In the genomic region with DNA sequence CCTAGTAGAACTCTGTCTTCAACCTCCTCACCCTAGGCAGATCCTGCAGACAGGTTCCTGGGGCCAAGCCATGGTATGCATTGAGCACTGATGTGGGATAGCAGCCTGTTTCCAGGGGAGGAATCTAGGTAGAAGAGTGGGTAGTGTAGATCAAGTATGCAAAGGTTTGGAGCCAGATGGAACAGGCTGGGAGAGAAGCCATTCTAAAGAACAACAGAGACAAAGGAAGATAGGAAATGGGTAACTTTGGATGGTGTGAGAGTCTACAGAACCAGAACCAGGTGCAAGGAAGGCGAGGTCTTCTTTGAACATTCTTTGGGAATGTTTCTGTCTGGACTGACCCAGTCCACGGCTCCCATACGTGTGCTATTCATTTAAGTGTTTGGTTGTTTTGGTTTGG, we compare ENCODE assay signal across 11 mouse cellular contexts. TPM values are rescaled to one million over a fixed set of nuclear protein-coding genes. Genes with fewer than 3 reads are reported as not detected.
DNase-seq lines count a peak whose midpoint lies in the region; ATAC-seq lines count a peak whose summit lies in the region.
"Had no signal": no experiment of that assay in that cellular context is flagged by ENCODE, and none has a peak within 500 bp of the region (broad histone marks: within the 10 kb centered on the region; RNA-seq: fewer than 3 reads in every experiment).

No protein-coding gene starts in this region.

- no peaks in the 10 kb centered on the region; the same call in 1 of the 2 replicates for H3K27me3 ChIP-seq in heart, embryonic 11.5 days (ENCODE audit: control insufficient read depth, insufficient read depth, low read length)
- no peaks in the 10 kb centered on the region for H3K27me3 ChIP-seq in megakaryocyte, embryonic 14.5 days (replicated peaks)
- no peaks in the 10 kb centered on the region for H3K27me3 ChIP-seq in liver, embryonic 12.5 days (replicated peaks)
- H3K27me3 ChIP-seq in stomach, embryonic 15.5 days (replicated peaks), result no peaks in the 10 kb centered on the region

- DNase-seq in heart, adult 8-10 months (ENCODE audit: low spot score), result no peak
- no peak for DNase-seq in cerebellum, adult 9-10 months
- no peak for DNase-seq in cerebellum, postnatal 10 days

- H3K36me3 ChIP-seq in heart, embryonic 11.5 days (ENCODE audit: control insufficient read depth, insufficient read depth, low read length), result peaks cover 5% of the 10 kb centered on the region; the same call in 1 of the 2 replicates
- peaks cover 50% of the 10 kb centered on the region for H3K36me3 ChIP-seq in megakaryocyte, embryonic 14.5 days (replicated peaks; ENCODE audit: low read length)
- peaks cover 14% of the 10 kb centered on the region for H3K36me3 ChIP-seq in liver, embryonic 12.5 days
- H3K36me3 ChIP-seq in stomach, embryonic 15.5 days, result peaks cover 8% of the 10 kb centered on the region

- H3K4me1 ChIP-seq in heart, embryonic 11.5 days (ENCODE audit: control insufficient read depth, insufficient read depth, low read length), result peaks cover 35% of the 10 kb centered on the region
- H3K4me1 ChIP-seq in megakaryocyte, embryonic 14.5 days, result peaks cover 92% of the 10 kb centered on the region
- H3K4me1 ChIP-seq in liver, embryonic 12.5 days, result peaks cover 85% of the 10 kb centered on the region
- peaks cover 12% of the 10 kb centered on the region; the same call in 1 of the 2 replicates for H3K4me1 ChIP-seq in stomach, embryonic 15.5 days

- H3K9ac ChIP-seq in heart, embryonic 11.5 days (ENCODE audit: low read depth, low read length), result no peak overlapping the region
- peak overlapping the region; percentile 88 for H3K9ac ChIP-seq in liver, embryonic 12.5 days
- no peak overlapping the region for H3K9ac ChIP-seq in stomach, embryonic 15.5 days

- no peak overlapping the region for H3K27ac ChIP-seq in heart, embryonic 11.5 days (ENCODE audit: low read depth, low read length)
- peak overlapping the region; percentile 88 for H3K27ac ChIP-seq in liver, embryonic 12.5 days
- H3K27ac ChIP-seq in stomach, embryonic 15.5 days, result no peak overlapping the region

- ATAC-seq in heart, embryonic 11.5 days (replicated peaks; ENCODE audit: insufficient number of reproducible peaks, low FRiP score, low TSS enrichment), result no peak
- ATAC-seq in megakaryocyte, adult 5-6 weeks (ENCODE audit: poor library complexity, severe bottlenecking), result no peak
- ATAC-seq in liver, embryonic 12.5 days, result no peak
- ATAC-seq in stomach, embryonic 15.5 days (ENCODE audit: insufficient read depth, low FRiP score, low read depth), result no peak

- peak overlapping the region; percentile 67; the same call in 1 of the 2 replicates for H3K4me2 ChIP-seq in heart, embryonic 11.5 days
- peak overlapping the region; percentile 93 for H3K4me2 ChIP-seq in liver, embryonic 12.5 days
- peak overlapping the region; percentile 79 for H3K4me2 ChIP-seq in stomach, embryonic 15.5 days

- no peaks in the 10 kb centered on the region for H3K9me3 ChIP-seq in heart, embryonic 11.5 days (replicated peaks; ENCODE audit: control insufficient read depth, low read length)
- H3K9me3 ChIP-seq in megakaryocyte, embryonic 14.5 days, result no peaks in the 10 kb centered on the region
- no peaks in the 10 kb centered on the region for H3K9me3 ChIP-seq in liver, embryonic 12.5 days (replicated peaks)
- H3K9me3 ChIP-seq in stomach, embryonic 15.5 days, result no peaks in the 10 kb centered on the region

- 72% methylated on average over 3 of the region's 3 CpGs for WGBS in heart, embryonic 11.5 days (ENCODE audit: insufficient replicate concordance)
- 72% methylated on average over 3 of the region's 3 CpGs for WGBS in liver, embryonic 12.5 days (ENCODE audit: insufficient replicate concordance)
- WGBS in stomach, embryonic 15.5 days, result 66% methylated on average over 3 of the region's 3 CpGs

- peak overlapping the region; percentile 88; the same call in 1 of the 2 replicates for H3K4me3 ChIP-seq in heart, embryonic 11.5 days (ENCODE audit: low read depth, low read length)
- peak overlapping the region; percentile 92 for H3K4me3 ChIP-seq in megakaryocyte, embryonic 14.5 days (replicated peaks)
- peak overlapping the region; percentile 86; the same call in 1 of the 2 replicates for H3K4me3 ChIP-seq in liver, embryonic 12.5 days
- H3K4me3 ChIP-seq in stomach, embryonic 15.5 days (replicated peaks), result no peak overlapping the region; the same call in 1 of the 2 replicates

RNA-seq across cellular contexts. Expression of a gene that starts 0.8 kb away (rescaled TPM):
- polyA plus RNA-seq in heart, embryonic 11.5 days (2014; fragmentation: Nextera tagmentation; extraction: Ambion mirVana), result 6.1 and 6.5 TPM in 2 replicates
- total RNA-seq in heart, adult 8-10 months (2022), result 1 to 10 TPM; 3.2 to 4.1 (median 3.4) TPM
- polyA plus RNA-seq in megakaryocyte, embryonic 14.5 days (2012; ENCODE audit: insufficient read depth, low replicate concordance), result 19.3 and 30.2 TPM in 2 replicates
- total RNA-seq in megakaryocyte, adult 5-6 weeks (2015), result 6.2 and 8.3 TPM in 2 replicates
- total RNA-seq in megakaryocyte, adult 5-6 weeks (2017), result 9.6 and 10.2 TPM in 2 replicates
- polyA plus RNA-seq in liver, embryonic 12.5 days (2016; fragmentation: Nextera tagmentation; extraction: Ambion mirVana), result 7.4 and 8.3 TPM in 2 replicates
- 11.8 and 13.5 TPM in 2 replicates for polyA plus RNA-seq in stomach, embryonic 15.5 days (2015; fragmentation: Nextera tagmentation; extraction: Ambion mirVana)

RNA-seq across cellular contexts. Expression of a gene that starts 11.9 kb away (rescaled TPM):
- 16.0 and 18.8 TPM in 2 replicates for polyA plus RNA-seq in heart, embryonic 11.5 days (2014; fragmentation: Nextera tagmentation; extraction: Ambion mirVana)
- 10 to 100 TPM; 22.2 to 27.6 (median 25.6) TPM for total RNA-seq in heart, adult 8-10 months (2022)
- 293 and 361 TPM in 2 replicates for polyA plus RNA-seq in megakaryocyte, embryonic 14.5 days (2012; ENCODE audit: insufficient read depth, low replicate concordance)
- 45.8 and 48.6 TPM in 2 replicates for total RNA-seq in megakaryocyte, adult 5-6 weeks (2015)
- 103 and 116 TPM in 2 replicates for total RNA-seq in megakaryocyte, adult 5-6 weeks (2017)
- 45.2 and 47.2 TPM in 2 replicates for polyA plus RNA-seq in liver, embryonic 12.5 days (2016; fragmentation: Nextera tagmentation; extraction: Ambion mirVana)
- polyA plus RNA-seq in stomach, embryonic 15.5 days (2015; fragmentation: Nextera tagmentation; extraction: Ambion mirVana), result 43.1 and 58.5 TPM in 2 replicates

RNA-seq across cellular contexts. Expression of a gene that starts 42.5 kb away (rescaled TPM):
- polyA plus RNA-seq in heart, embryonic 11.5 days (2014; fragmentation: Nextera tagmentation; extraction: Ambion mirVana), result 77.7 and 77.9 TPM in 2 replicates
- 100 to 1,000 TPM; 110 to 119 (median 113) TPM for total RNA-seq in heart, adult 8-10 months (2022)
- polyA plus RNA-seq in megakaryocyte, embryonic 14.5 days (2012; ENCODE audit: insufficient read depth, low replicate concordance), result 16.7 TPM in 1 of 2 replicates, not detected in the other
- total RNA-seq in megakaryocyte, adult 5-6 weeks (2015), result 14.4 and 21.8 TPM in 2 replicates
- 5.8 and 7.5 TPM in 2 replicates for total RNA-seq in megakaryocyte, adult 5-6 weeks (2017)
- polyA plus RNA-seq in liver, embryonic 12.5 days (2016; fragmentation: Nextera tagmentation; extraction: Ambion mirVana), result 24.0 and 30.1 TPM in 2 replicates
- 47.8 and 50.9 TPM in 2 replicates for polyA plus RNA-seq in stomach, embryonic 15.5 days (2015; fragmentation: Nextera tagmentation; extraction: Ambion mirVana)

RNA-seq across cellular contexts. Expression of a gene that starts 46.2 kb away (rescaled TPM):
- polyA plus RNA-seq in heart, embryonic 11.5 days (2014; fragmentation: Nextera tagmentation; extraction: Ambion mirVana), result 0.28 and 0.34 TPM in 2 replicates
- 1 to 10 TPM in 3 of 4 experiments, under 1 TPM in 1; 0.47 to 2.5 (median 1.4) TPM for total RNA-seq in heart, adult 8-10 months (2022)
- 0.44 TPM in 1 of 2 replicates, not detected in the other for polyA plus RNA-seq in megakaryocyte, embryonic 14.5 days (2012; ENCODE audit: insufficient read depth, low replicate concordance)
- total RNA-seq in megakaryocyte, adult 5-6 weeks (2015), result not detected in 2 replicates
- not detected in 2 replicates for total RNA-seq in megakaryocyte, adult 5-6 weeks (2017)
- not detected in 2 replicates for polyA plus RNA-seq in liver, embryonic 12.5 days (2016; fragmentation: Nextera tagmentation; extraction: Ambion mirVana)
- 0.40 and 0.45 TPM in 2 replicates for polyA plus RNA-seq in stomach, embryonic 15.5 days (2015; fragmentation: Nextera tagmentation; extraction: Ambion mirVana)
- total RNA-seq: left cerebral cortex, adult 18-20 months had no signal

RNA-seq across cellular contexts. Expression of a gene that starts 57.1 kb away (rescaled TPM):
- polyA plus RNA-seq in heart, embryonic 11.5 days (2014; fragmentation: Nextera tagmentation; extraction: Ambion mirVana), result not detected in 2 replicates
- not detected for total RNA-seq in heart, adult 8-10 months (2022)
- 0.29 TPM in 1 of 2 replicates, not detected in the other for polyA plus RNA-seq in megakaryocyte, embryonic 14.5 days (2012; ENCODE audit: insufficient read depth, low replicate concordance)
- total RNA-seq in megakaryocyte, adult 5-6 weeks (2015), result not detected in 2 replicates
- total RNA-seq in megakaryocyte, adult 5-6 weeks (2017), result not detected in 2 replicates
- not detected in 2 replicates for polyA plus RNA-seq in liver, embryonic 12.5 days (2016; fragmentation: Nextera tagmentation; extraction: Ambion mirVana)
- not detected in 2 replicates for polyA plus RNA-seq in stomach, embryonic 15.5 days (2015; fragmentation: Nextera tagmentation; extraction: Ambion mirVana)
- total RNA-seq: adrenal gland, postnatal 25 days; gastrocnemius, postnatal 4 days had no signal
